Mouse (Mus musculus): ENCODE results near the gene Gm21987.

Gm21987 gene

DNA sequence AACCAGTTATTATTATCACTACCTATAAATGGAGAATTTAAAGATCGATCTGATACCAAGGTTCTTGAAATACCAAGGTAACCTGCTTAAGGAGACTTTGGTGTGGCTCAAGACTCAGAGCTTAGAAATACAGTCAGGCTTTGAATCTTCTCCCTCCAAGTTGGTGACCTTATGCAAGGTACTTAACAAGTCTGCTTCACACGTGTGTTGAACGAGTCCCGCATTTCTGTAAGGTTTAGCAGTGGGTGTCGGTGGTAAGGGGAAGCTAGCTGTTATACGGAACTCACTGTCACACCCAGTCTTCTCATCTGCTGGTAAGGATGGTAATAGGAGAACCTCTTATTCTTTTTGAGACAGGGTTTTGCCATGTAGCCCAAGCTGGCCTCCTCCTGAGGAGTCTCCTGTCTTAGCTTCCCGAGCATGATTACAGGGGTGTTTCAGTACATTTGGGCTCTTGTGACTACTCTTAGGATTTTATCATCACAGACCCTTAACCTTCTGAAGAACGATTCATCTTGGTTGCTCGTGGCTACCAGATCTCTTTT is 1.4 kb downstream of the Gm21987 start:
- intact Hi-C loops (cut with DNase I), result loop anchor here (5.0 kb wide), 1 partner anchor 159 kb away; no protein-coding TSS in a partner anchor

DNA sequence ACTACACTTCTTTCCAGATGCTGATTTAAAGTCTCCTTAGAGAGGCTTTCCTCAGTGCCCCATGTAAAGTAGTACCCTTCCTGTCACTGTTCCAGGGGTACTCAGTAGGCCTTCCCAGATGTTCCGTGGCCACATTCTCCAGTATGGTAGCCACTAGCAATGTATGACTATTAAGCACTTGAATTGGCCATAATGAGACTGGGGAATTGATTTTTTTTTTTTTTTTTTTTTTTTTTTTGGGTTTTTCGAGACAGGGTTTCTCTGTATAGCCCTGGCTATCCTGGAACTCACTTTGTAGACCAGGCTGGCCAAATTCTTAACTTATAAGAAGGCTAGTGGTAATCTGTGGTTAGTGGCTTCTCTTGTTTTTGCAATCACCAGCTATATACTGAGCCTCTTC is 3.0 kb downstream of the Gm21987 start:
- intact Hi-C loops (cut with DNase I), result loop anchor here (5.0 kb wide), 1 partner anchor 157 kb away; no protein-coding TSS in a partner anchor

DNA sequence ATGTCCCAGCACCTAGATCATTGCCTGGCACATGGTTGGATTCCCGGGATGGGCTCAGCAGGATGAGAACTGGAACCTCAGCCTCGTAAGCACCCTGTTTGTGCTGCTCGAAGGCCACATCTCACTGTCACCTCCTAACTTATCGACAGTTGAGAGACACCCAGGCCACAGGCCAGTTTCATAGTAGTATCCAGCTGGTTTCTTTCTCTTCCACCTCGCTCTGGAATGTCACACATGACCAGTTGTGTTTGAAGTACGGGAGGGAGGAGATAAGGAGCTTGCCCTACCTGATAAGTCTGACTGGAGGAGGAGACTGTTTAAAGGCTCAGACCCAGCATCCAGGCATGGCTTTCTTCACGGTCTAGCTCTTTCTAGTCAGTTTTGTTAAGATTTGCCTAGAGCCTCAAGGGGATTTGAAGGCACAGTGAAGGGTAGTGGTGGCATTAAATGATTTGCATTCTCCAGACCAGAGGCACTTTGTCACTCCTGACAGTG is 3.6 kb downstream of the Gm21987 start:
- intact Hi-C loops (cut with DNase I), result no loop called here

DNA sequence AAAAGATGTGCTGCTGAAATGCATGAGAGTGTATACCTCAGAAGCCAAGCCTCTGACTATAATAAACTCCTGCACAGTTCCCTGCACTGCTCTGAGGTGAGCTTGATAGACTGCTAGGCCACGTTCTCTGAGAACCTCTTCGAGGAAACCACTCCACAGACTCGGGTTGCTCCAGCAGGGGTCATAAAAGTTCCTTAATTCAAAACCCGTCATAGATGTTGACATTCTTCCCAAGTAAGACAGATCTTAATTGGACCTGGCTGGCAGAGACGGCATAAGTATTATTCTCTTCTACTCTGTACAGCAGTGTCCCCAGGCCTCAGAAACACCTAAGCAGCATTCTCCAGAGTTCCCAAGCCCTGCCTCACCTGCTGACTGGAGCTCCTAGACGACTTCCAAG is 4.1 kb downstream of the Gm21987 start:
- intact Hi-C loops (cut with DNase I), result no loop called here

DNA sequence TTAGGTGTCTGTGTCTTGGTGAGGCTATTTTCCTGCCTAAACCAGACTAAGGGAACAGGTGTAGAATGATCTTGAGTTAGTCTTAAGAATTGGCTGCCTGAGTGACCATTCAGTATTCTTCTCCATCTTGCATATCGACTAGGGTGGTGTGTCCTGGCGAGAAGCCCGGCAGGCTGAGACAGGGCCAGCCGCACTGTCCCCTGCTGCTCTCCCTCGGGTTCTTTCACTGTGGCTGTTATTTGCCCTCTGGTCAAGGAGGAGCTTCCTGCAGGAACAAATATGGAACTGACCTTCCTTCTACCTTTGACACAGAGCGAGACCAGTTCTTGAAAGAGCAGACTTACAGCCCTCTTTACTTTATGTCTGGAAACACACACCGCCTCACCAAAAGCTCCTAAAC is 5.2 kb downstream of the Gm21987 start:
- intact Hi-C loops (cut with DNase I), result no loop called here

DNA sequence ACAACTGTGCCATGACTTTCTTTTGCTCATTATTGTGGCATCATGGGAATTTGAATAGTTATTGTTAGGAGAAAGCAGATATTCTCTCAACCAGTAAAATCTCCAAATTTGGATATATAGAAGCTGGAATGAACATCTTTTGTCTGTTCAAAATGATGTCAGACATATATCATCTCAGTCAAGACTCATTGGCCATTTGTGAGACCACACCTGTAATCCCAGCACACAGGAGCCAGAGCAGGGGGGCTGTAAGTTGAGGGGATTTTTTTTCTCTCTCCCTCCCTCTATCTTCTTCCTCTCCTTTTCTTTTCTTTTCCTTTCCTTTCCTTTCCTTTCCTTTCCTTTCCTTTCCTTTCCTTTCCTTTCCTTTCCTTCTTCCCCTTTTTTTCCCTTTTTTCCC is 6.0 kb downstream of the Gm21987 start:
- intact Hi-C loops (cut with DNase I), result no loop called here

DNA sequence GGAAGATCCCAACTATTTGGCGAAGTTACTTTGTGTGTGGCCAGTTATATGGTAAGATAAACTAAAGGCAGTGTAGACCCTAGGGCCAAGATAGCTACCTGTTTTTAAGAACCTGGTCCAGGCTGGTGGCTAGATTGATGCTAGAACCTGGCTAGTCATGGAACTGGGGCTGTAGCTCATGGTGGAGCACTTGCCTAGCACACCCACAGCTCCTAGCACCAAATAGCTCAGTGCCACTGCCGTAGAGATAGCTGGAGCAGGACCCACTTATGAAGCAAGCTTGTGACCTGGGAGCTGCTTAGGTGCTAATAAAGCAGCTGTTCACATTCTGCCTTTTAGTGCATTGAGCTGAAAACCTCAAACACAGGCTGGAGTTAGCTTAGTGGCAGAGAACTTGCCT is 6.8 kb downstream of the Gm21987 start:
- intact Hi-C loops (cut with DNase I), result no loop called here

DNA sequence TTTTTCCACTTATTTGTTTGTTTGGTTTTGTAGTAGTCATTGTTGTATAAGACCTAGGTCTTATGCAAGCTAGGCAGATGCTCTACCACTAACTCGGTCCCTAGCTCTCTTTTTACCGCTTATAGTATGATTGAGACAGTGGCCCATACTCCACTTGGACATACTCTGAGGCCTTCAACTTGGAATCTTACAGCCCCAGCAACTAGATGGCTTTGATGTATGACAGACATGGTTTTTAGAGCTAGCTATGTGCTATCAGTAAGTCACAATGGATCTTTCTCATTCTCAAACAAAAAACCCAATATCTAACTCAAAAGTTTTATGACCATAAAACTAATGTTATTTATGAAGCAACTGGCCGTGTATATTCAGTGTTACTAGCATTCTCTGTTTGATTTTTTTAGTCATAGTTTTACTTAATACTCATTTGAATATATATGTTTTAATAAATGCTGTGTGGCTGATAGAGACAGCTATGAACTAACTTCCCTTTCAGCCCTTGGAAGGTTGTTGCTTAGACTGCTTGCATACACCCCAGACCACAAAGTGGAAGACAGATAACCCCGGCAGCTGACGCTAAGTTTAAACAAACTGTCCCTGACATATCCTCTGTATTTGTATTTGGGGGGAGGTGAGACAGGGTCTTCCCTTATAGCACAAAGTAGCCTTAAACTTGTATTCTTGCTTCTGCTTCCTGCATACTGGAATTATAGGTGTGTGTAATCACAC is 7.5 kb downstream of the Gm21987 start:
- intact Hi-C loops (cut with DNase I), result no loop called here

DNA sequence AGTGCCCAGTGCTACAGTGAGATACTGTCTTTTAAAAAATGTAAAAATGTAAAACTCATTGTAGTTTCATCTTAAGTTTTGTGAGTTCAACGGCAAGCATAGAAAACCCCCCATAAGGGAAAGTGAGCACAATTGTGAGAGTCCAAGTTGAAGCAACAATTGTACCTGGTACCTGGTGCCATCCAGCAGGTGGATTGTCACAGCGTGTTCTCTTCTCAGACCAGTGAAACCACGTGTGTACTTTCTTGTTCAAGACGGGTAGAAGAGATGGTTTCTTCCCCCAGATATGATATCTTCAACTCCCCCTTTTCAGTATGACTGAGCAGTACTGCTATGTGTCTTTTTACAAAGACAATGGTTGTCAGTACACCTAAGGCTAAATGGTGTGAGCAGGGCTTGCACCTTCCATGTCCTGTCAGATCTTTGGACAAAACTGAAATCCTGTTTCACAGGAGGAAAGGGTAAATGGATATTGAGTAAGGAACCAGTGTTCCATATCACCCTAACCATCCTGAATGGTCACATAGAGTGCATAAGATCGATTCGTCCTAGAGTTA is 11.5 kb downstream of the Gm21987 start:
- intact Hi-C loops (cut with DNase I), result no loop called here

DNA sequence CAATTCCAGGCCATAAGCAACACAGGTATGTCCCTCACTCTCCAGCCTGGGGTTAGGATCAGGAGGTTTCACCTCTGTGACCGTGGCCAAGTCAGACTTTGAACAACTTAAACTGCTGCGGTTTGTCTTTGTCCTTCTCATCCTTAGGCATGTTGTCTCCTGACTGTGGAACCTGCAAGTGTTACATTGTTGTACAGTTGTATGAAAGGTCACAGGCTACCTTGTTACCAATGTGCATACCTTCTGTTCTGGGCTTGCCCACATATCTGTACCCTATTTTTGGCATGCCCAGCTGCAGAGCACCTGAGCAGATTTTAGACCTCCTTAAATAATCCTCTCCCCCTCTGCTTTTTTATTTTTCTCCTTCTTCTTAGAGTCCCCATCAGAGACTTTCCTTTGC is 12.4 kb downstream of the Gm21987 start:
- intact Hi-C loops (cut with DNase I), result no loop called here

DNA sequence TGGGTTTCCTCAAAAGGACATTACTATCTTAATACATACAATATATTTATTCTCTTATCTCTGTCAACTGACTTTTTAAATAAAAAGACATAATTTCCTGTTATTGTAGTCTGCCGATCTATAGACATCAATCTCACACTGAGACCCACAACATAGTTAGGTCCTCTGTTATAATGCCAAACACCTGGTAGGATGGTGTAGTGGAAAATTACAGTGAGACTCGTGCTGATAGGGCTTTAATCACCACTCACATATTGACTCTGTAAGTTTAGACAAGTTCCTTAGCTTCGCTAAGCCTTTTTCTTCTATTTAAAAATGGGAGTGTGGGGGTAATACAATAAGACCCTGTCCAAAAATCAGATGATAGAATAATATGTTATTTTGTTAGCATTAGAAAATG is 13.0 kb downstream of the Gm21987 start:
- intact Hi-C loops (cut with DNase I), result no loop called here

DNA sequence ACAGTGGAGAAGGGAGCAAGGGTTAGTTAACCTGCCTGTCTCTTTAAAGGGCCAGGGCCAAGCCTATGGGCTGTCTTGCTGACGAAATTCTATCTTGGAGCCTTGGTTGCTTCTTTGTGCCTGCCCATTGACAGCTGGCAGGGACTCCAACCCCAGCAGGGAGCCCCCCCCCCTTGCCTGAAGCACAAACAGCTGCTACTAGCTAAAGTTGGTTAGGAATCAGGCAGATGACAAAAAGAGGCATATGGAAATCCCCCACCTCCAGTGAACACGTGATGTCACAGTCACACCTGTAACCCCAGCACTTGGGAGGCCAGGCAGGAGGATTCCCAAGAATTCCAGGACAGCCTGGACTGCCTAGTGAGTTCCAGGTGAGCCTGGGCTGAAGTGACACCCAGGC is 13.5 kb downstream of the Gm21987 start:
- intact Hi-C loops (cut with DNase I), result no loop called here

DNA sequence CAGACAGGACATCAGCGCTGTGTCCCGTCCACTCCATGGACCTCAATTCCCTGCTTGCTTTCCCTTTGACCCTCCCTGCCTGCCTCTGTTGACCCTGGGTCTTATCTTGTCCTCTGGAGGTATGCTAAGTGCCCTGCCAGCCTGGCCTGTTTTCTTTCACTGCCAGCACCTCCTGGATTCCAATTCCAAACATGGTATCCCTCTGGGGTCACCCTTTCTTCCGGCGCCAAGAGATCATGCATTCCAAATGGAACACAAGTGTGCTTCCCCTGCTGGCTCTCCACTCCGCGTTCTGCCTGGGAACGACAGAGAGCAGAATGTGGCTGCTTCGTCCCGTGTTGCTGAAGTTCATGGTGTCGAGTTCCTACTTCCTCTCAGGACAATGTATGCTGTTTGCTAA is 15.1 kb downstream of the Gm21987 start, which contains the start of gene Popdc2:
TSS of gene Popdc2 (plus strand) at position 277 of the 400 bp plus-strand sequence.
- intact Hi-C loops (cut with DNase I), result no loop called here

DNA sequence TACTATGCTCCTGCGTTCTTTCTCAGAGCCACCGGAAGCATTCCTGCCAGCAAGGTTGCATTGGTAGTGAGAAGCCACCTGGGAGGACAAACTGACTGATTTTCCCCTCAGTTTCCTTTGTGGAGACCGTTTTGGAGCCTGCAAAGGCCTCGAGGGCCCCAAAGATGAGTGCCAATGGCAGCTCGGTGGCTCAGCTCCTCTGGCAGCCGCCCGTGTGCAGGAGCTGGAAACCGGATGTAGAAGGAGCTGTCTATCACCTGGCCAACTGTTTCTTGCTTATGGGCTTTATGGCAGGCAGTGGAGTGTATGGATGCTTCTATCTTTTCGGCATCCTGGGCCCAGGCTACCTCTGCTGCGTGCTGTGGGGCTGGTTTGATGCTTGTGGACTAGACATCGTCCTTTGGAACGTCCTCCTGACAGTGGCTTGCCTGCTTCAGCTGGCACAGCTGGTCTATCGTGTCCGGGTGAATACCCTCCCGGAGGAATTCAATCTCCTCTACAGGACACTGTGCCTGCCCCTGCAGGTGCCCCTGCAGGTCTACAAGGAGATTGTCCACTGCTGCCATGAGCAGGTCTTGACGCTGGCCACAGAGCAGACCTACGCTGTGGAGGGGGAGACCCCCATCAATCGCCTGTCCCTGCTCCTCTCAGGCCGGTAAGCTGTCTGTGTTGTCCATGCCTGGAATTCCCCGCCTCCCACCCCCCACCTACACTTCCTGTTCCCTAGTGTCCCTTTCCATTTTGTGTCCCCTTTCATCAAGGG is 15.8 kb downstream of the Gm21987 start:
- intact Hi-C loops (cut with DNase I), result no loop called here

DNA sequence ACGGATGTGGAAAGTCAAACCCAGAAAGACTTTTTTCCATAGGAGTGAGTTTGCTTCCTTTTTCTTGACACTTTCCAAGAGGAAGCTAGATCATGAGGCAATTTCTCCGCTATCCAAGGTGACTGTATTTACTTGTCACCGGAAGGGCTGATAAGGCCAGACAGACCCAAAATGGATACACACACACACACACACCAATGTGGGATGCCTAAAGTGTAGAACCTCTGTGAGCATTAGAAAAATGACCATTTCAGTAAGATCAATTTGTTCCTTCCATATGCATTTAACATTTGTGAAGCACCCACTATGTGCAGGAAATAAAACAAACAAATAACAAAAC is 16.4 kb downstream of the Gm21987 start:
- intact Hi-C loops (cut with DNase I), result no loop called here

DNA sequence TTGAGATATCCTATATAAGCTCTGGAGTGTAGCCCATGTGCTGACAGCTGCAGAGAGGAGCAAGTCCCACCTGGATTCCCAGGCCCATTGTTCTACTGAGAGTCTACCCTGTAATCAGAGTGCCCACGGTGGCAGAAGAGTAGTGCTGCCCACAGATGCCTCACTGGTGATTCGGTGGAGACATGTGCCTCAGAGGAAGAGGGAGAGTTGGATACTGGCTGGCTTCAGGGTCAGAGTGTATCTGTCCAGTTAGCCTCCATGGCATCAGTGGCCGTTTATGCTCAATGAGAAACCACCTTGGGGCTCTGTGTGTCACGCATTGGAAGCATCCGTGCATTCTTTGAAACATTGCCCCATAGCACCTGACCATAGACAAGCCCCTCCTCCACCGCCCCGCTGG is 16.8 kb downstream of the Gm21987 start:
- intact Hi-C loops (cut with DNase I), result no loop called here

DNA sequence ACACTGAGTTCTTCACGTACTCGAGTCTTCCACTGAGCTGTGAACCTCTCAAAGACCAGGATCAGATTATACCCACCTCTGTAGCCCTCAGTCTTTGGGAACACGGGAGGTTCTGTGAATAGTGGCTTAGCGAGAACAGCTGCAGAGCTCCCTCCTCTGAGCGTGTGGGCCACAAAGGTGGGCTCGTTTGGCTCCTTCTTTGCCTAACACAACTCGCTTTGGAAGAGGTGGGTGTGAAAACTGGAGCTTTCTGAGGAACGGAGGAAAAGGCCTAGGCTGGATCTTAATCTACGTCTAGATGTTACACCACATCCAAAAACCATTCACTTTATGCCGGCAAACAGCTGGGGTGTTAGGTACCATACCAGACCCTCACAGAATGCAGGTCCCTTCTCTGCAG is 18.6 kb downstream of the Gm21987 start:
- intact Hi-C loops (cut with DNase I), result no loop called here

DNA sequence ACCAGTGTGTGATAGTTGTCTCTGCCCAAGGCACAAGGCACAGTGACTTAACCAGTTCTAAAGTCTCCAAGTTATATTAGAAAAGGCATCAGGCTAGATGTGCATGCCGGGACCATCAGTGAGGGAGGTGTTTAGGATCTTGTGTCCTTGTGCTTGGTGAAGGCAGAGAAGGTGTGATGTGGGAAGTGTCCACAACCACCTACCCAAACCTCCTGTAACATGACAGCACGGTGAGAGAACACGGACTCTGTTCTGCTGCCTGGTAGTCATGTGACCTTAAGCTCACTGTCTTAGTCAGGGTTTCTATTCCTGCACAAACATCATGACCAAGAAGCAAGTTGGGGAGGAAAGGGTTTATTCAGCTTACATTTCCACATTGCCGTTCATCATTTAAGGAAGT is 19.4 kb downstream of the Gm21987 start:
- intact Hi-C loops (cut with DNase I), result no loop called here

DNA sequence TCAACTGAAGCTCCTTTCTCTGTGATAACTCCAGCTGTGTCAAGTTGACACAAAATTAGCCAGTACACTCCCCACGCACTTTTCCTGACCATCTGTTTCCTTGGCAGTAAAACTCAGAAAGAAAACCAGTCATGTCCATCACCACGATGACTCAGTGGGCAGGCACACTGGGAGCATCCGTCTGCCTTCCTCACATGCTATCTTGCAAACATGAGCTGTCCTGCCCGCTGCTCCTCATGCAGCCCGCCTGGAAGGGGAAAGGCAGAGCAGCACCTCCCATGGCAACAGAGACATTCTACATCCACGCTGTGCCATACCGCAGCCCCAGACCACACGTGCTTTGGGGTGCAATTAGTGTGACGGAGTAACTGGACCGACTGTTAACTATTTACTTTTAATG is 21.5 kb downstream of the Gm21987 start:
- intact Hi-C loops (cut with DNase I), result no loop called here

DNA sequence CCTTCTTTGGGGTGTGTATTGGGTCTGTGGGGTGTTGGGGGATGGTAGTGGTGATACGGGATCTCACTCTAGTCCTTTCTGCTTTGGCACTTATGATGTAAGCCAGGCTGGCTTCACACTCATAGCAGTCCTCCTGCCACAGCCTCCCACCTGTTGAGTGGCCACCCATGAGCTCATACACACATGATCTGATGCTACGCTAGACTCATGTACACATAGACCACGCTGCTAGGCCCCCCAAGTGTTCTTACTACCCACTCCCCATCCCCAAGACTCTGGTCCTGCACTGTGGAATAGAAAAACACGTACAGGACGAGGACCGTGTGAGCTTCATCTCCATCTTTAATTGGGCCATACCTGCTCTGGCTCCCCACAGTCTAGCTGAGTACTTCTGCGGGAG is 22.2 kb downstream of the Gm21987 start:
- intact Hi-C loops (cut with DNase I), result no loop called here

DNA sequence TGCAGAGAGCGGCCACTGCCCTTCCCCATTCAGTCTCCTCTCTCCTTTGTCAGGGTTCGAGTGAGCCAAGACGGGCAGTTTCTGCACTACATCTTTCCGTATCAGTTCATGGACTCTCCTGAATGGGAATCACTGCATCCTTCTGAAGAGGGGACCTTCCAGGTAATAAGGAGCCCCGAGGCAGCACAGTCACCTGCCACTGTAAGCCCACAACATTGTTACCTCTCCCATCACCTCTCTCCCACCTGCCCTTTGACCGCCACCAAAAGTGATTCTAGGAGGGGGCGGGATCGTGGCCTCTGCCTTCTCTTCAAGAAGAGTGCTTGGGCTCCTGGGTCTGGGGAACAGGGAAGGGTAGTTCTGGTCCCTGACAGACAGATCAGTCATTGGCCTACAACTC is 22.6 kb downstream of the Gm21987 start:
- intact Hi-C loops (cut with DNase I), result no loop called here

DNA sequence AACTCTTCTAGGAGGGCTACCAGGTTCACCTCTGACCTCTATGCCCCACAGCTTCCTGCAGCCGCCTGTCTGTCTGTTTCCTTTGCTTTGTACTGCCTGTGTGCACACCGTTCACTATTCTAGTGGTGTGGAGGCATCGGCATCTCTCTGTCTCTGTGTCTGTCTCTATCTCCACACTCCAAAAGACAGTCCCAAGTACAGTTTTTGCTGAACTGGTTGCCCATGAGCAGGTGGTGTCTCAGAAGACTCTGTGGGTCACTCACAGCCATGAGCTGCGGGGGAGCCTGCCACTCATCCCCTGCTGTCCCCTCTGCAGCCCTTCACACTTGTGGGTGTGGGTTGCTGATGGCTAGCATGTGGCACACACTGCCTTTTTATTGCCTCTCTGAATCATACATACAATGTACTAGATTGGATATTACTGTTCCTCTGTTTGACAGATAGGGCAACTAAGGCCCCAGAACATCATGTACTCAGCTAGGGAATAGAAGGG is 23.2 kb downstream of the Gm21987 start:
- intact Hi-C loops (cut with DNase I), result no loop called here
